Mouse (Mus musculus) spleen, adult 2 months (tissue): ENCODE data around the gene Gtpbp3.

Experiments used
- CTCF ChIP-seq: fragments of 200-500 bp; IDR thresholded peaks from 2 replicates; pipeline ENCODE4 v1.5.1; 2011; ENCODE audit warnings: mild to moderate bottlenecking, inconsistent platforms; ENCODE audit not compliant: insufficient read depth, insufficient read length, insufficient replicate concordance; ENCODE audit errors: extremely low read depth
- POLR2A ChIP-seq: fragments of 200-500 bp; IDR thresholded peaks from 2 replicates; pipeline ENCODE4 v1.6.1; 2011; ENCODE audit warnings: low read depth, low read length, inconsistent platforms

DNA sequence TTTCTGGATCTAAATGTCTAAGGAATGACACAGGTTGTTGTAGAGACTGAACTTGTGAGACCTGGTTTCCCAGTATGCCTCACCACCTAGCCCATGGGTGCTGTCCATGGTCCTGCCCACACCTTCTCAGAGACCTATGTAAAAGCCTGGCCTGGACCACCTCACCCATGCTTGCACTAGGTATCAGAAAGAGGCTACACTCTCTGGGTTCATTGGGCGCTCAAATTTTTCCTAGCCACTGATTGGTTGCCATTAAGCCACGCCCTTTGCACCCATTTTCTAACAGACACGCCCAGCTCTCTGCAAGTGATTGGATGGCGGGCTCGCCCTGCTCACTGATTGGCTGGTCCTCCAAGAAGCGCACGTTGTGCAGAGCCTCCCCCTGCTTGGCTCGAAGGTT, 4.0 kb upstream of the Gtpbp3 start:
- TF ChIP-seq CTCF (no peak), POLR2A (no peak)
